Mouse (Mus musculus) lung, embryonic 14.5 days (tissue): Measurements from ENCODE around the gene Vps11. TPM values are rescaled to one million over a fixed set of nuclear protein-coding genes. Genes with fewer than 3 reads are reported as not detected.

ENCODE experiments used
- ATAC-seq: fragments of 200-750 bp; cut with Nextera tagmentation; 2 replicates; pipeline ENCODE4 v1.8.0; 2017; ENCODE audit warnings: mild to moderate bottlenecking, moderate TSS enrichment, moderate library complexity; ENCODE audit not compliant: insufficient read depth
- DNase-seq: peaks from one replicate; pipeline ENCODE4 v3.0.0-alpha.2; 2015
- H3K27ac ChIP-seq: fragments of 300-500 bp; sonication (generic); 2 replicates; pipeline ENCODE4 v1.5.1; 2014; ENCODE audit warnings: low read depth, mild to moderate bottlenecking, moderate library complexity
- H3K27me3 ChIP-seq: fragments of 300-500 bp; sonication (generic); 2 replicates; pipeline ENCODE4 v1.6.1; 2014; ENCODE audit warnings: low read length, control low read depth; ENCODE audit not compliant: insufficient read depth
- H3K36me3 ChIP-seq: fragments of 300-500 bp; sonication (generic); 2 replicates; pipeline ENCODE4 v1.6.1; 2014; ENCODE audit warnings: control low read depth; ENCODE audit not compliant: insufficient read depth
- H3K4me1 ChIP-seq: fragments of 300-500 bp; sonication (generic); 2 replicates; pipeline ENCODE4 v1.6.1; 2014; ENCODE audit warnings: antibody characterized with exemption, control low read depth; ENCODE audit not compliant: insufficient read depth
- H3K4me2 ChIP-seq: fragments of 300-500 bp; sonication (generic); 2 replicates; pipeline ENCODE4 v1.6.1; 2014; ENCODE audit warnings: mild to moderate bottlenecking
- H3K4me3 ChIP-seq: fragments of 300-500 bp; sonication (generic); 2 replicates; pipeline ENCODE4 v1.5.1; 2014; ENCODE audit warnings: low read depth, low read length
- H3K9ac ChIP-seq: fragments of 300-500 bp; sonication (generic); 2 replicates; pipeline ENCODE4 v1.6.1; 2014
- H3K9me3 ChIP-seq: fragments of 300-500 bp; sonication (generic); 2 replicates; pipeline ENCODE4 v1.6.1; 2016; ENCODE audit warnings: low read depth, low read length, control low read depth
- CTCF ChIP-seq: IDR thresholded peaks from 2 replicates; pipeline ENCODE4 v1.5.1; 2016; ENCODE audit warnings: antibody characterized with exemption, low read depth
- WGBS: fragments of 180-500 bp; shearing (Covaris S2); extraction: QIAGEN DNeasy Blood & Tissue Kit; methylation state at CpG from one replicate; pipeline ENCODE4 v1.1.7; 2014; 5-methylcytosine and 5-hydroxymethylcytosine counted together
- polyA plus RNA-seq: library from polyadenylated mRNA; unstranded; fragments of >200 nt; fragmentation: Nextera tagmentation; extraction: Ambion mirVana; gene quantifications from 2 replicates; pipeline ENCODE4 v1.2.1, GENCODE M21; 2014

Gene Vps11
- polyA plus RNA-seq, 1 experiment from 2014 or later: 26.8 TPM

DNA sequence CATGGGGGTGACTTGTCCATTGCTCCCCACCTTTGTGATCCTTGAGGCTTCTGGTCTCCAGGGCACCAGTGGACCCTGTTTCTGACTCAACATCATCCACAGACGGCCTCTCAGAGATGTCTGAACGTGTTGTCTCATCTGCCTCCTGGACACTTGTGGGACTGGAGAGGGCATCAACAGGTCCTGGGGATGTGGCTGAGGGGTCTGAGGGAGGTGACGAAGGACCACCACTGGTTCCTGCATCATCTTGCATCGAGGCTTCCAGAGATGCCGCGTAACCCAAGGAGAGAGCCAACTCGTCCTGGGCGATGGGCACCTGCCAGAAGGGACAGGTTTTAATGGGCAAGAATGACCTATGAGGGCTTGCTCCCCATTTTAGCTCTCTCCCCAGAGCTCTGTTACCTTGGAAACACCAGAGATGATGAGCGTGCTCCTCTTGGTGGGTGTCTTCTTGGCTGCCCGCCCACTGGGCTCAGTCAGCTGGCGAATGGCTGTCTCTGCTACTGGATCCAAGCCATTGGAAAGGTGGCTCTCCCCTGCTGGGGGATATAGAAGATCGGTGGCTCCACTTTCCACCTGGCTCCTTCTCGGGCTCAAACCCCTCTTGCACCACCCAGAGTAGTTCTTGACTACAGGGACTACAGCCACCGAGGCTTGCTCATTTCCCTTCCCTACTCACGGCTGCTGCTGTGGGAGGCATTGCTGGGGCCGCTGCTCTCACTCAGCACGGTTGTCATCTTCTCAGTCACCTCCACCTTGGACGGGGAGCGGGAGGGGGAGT, 47.8 kb downstream of the Vps11 start:
- Histone ChIP-seq H3K27ac (no peak overlapping the region), H3K27me3 (no peaks in the 10 kb centered on the region), H3K4me2 (no peak overlapping the region), H3K9ac (no peak overlapping the region), H3K9me3 (no peaks in the 10 kb centered on the region), H3K36me3 (peaks cover 40% of the 10 kb centered on the region), H3K4me1 (peaks cover 10% of the 10 kb centered on the region), H3K4me3 (no peak overlapping the region)
- no peak for ATAC-seq
- 69% methylated on average over 19 of the region's 19 CpGs for WGBS
- DNase-seq: no peak
- no peak for TF ChIP-seq CTCF

DNA sequence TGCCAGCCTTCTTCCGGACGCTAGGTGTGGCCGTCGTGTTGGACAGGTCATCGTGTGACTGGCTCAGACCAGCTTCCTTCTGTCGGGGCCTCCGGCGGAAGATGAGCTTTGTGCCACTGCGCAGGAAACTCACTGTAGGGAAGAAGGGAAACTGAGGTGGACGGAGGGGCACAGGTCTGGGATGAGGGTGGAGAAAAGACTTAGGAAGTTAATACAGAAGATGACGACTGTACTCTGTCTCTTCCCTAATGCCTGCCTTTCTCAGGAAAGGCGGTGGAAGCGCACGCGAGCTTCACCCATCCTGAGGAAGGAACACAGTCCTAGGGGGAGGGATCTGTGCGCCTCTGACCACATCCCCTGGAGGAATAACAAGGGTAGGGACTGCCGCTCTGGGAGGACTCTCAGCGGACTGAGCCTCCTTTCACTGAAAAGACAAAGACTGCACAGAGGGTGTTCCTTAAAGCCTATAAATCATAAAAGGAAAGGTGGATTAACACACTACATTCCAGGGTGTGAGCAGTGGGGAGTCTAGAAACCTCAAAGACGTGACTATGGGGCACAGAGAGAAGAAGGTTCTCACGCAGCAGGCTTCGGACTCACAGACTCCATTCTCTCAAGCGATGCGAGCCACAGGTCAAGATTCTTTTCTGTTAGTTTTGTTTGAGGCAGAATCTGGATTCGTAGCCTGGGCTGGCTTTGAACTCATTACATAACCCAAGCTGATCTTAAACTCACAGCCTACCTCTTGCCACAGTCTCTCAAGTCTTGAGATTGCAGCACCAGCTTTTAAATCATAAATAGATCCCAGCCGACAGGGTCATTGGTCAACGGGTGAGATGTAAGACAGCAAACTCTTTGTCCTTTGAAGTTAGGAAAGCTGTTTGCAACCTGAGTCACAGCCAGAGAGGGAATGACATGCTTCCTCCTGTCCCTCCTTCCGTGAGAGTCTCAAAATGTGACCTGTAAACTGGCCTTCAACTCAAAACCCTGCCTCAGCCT, 50.0 kb downstream of the Vps11 start:
- Histone ChIP-seq H3K4me2 (peak overlapping the region; percentile 24), H3K4me1 (peaks cover 5% of the 10 kb centered on the region; the same call in 1 of the 2 replicates), H3K4me3 (peak overlapping the region; percentile 12; the same call in 1 of the 2 replicates), H3K9me3 (no peaks in the 10 kb centered on the region), H3K9ac (peak overlapping the region; percentile 47; the same call in 1 of the 2 replicates), H3K27ac (peak overlapping the region; percentile 66; the same call in 1 of the 2 replicates), H3K27me3 (no peaks in the 10 kb centered on the region), H3K36me3 (peaks cover 36% of the 10 kb centered on the region)
- ATAC-seq: peak; percentile 81
- peak; percentile 57 for DNase-seq
- WGBS: 13% methylated on average over 27 of the region's 27 CpGs
- 0 out of 2 replicates have a peak, but pooled peaks have one; percentile 8 for TF ChIP-seq CTCF

DNA sequence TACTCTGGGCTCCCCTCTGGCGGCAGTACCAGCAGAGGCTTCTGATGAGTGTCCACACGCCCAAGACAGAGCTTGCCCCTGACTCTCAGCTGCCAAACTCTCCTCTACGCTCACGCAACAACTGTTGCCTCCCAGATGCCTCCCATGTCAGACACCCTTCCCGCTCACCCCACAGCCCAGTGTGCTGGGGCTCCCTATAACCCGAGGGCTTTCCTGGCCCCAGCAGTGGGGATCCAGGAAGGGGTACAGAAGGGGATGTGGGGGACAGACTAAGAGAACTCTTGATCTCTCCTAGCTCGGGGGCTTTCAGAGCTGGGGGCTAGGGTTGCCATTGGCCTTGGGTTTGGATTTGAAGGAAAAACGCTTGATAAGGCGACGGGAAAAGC, 50.7 kb downstream of the Vps11 start:
- WGBS: 26% methylated on average over 10 of the region's 10 CpGs
- peak overlapping the region; percentile 24; the same call in 1 of the 2 replicates for H3K4me2 ChIP-seq
- H3K27ac ChIP-seq: peak overlapping the region; percentile 66; the same call in 1 of the 2 replicates
- no peak for TF ChIP-seq CTCF
- no peaks in the 10 kb centered on the region for H3K9me3 ChIP-seq
- H3K9ac ChIP-seq: peak overlapping the region; percentile 47; the same call in 1 of the 2 replicates
- no peak for ATAC-seq
- DNase-seq: no peak
- peaks cover 5% of the 10 kb centered on the region; the same call in 1 of the 2 replicates for H3K4me1 ChIP-seq
- H3K4me3 ChIP-seq: no peak overlapping the region
- H3K36me3 ChIP-seq: peaks cover 30% of the 10 kb centered on the region
- no peaks in the 10 kb centered on the region for H3K27me3 ChIP-seq

DNA sequence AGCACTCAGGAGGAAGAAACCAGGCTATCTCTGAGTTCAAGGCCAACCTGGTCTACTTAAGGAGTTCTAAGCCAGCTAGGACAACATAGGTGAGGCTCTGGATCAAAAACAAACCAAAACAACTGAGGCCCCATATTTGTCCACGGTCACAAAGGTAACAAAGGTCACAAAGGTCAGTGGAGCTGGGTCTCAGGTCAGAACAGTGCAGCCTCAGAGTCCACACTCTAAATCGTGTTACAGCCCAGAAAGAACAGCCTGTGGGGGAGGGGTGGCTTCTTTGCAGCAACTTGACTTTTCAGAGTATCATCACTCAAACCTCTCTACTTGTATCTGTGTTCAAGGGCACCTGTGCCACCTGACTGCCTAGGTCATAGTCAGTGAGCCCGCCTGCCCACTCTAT, 51.7 kb downstream of the Vps11 start:
- no peaks in the 10 kb centered on the region for H3K27me3 ChIP-seq
- ATAC-seq: no peak
- peaks cover 20% of the 10 kb centered on the region for H3K36me3 ChIP-seq
- H3K9ac ChIP-seq: no peak overlapping the region
- H3K4me3 ChIP-seq: no peak overlapping the region
- no peak overlapping the region for H3K27ac ChIP-seq
- H3K9me3 ChIP-seq: no peaks in the 10 kb centered on the region
- H3K4me2 ChIP-seq: no peak overlapping the region
- no peak for DNase-seq
- H3K4me1 ChIP-seq: peaks cover 5% of the 10 kb centered on the region; the same call in 1 of the 2 replicates
- 45% methylated on average over 3 of the region's 3 CpGs for WGBS
- no peak for TF ChIP-seq CTCF

DNA sequence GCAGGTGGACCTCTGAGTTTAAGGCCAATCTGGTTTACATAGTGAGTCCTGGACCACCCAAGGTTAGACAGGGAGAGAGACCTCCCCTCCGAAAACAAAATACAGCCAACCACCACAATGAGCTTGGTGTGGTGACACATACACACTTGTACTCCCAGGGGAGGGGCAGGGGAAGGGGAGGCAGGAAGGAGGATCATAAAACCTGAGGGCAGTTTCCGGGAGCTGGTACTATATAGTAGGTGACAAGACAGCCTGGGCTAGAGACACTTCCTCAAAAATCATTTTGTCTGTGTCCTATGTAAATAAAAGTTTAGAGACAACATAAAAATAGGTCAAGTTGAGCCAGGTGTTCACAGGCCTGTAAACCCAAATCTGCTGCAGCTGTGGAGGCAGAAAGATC, 54.2 kb downstream of the Vps11 start:
- no peak for DNase-seq
- Histone ChIP-seq H3K9ac (no peak overlapping the region), H3K4me2 (no peak overlapping the region), H3K4me3 (no peak overlapping the region), H3K27me3 (no peaks in the 10 kb centered on the region), H3K36me3 (peaks cover 13% of the 10 kb centered on the region; the same call in 1 of the 2 replicates), H3K27ac (no peak overlapping the region), H3K4me1 (peaks cover 5% of the 10 kb centered on the region; the same call in 1 of the 2 replicates), H3K9me3 (no peaks in the 10 kb centered on the region)
- TF ChIP-seq CTCF: no peak
- WGBS: 83% methylated on average over 2 of the region's 2 CpGs
- ATAC-seq: no peak

DNA sequence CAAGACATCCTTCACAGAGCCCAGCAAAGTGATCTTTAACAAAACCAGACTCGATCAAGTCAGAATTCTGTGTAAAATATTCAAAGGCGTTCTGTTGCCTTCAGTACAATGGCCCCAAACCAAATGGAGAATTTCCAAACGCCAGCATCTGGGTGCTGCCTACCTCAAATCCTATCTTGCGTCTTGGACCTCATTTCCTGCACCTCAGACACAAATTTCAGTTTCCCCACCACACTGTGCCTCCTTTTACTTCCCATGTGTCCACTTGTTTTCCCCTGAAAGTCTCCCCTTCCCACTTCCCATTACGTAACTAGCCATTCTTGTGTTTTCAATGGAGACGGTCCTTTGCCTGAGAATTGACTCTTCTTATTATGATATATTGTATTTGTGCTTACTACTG, 54.9 kb downstream of the Vps11 start:
- Histone ChIP-seq H3K27me3 (no peaks in the 10 kb centered on the region), H3K27ac (no peak overlapping the region)
- ATAC-seq: no peak

More for the DNA sequence above, 54.9 kb downstream of the Vps11 start:
- DNase-seq: no peak
- Histone ChIP-seq H3K4me3 (no peak overlapping the region), H3K9ac (no peak overlapping the region), H3K36me3 (peaks cover 20% of the 10 kb centered on the region), H3K4me1 (peaks cover 5% of the 10 kb centered on the region; the same call in 1 of the 2 replicates), H3K9me3 (no peaks in the 10 kb centered on the region), H3K4me2 (no peak overlapping the region)
- 83% methylated on average over 6 of the region's 6 CpGs for WGBS
- TF ChIP-seq CTCF: no peak
